Mouse (Mus musculus) gastrocnemius, postnatal 10 days (tissue): ENCODE results near the gene 4930430F08Rik. TPM values are rescaled to one million over a fixed set of nuclear protein-coding genes. Genes with fewer than 3 reads are reported as not detected.

ENCODE experiments used
- total RNA-seq, 2 experiments: library from RNA; stranded (reverse); gene quantifications; 2 replicates each; pipeline ENCODE4 v1.2.3; 2021

The 4930430F08Rik gene
- total RNA-seq, 2 experiments from 2014 or later = 7.9 to 8.4 TPM

Other genes starting within 250 kb of the 4930430F08Rik start
- not detected for gene Gm4302, start 249.6 kb downstream of the 4930430F08Rik start, total RNA-seq
- not detected for gene Gm4303, start 244.5 kb downstream of the 4930430F08Rik start, total RNA-seq
- gene Gm4305, start 239.3 kb downstream of the 4930430F08Rik start, total RNA-seq = not detected
- gene Gm4307, start 229.1 kb downstream of the 4930430F08Rik start, total RNA-seq = not detected
- not detected for gene Gm4312, start 207.9 kb downstream of the 4930430F08Rik start, total RNA-seq
- gene Tmtc3, start 103.1 kb downstream of the 4930430F08Rik start, total RNA-seq = 10 to 100 TPM in 1 of 2 experiments, 1 to 10 TPM in 1; 9.6 to 12.1 TPM
- gene Cep290, start 102.9 kb downstream of the 4930430F08Rik start, total RNA-seq = 1 to 10 TPM; 2.4 to 3.5 TPM
- not detected for gene 1700017N19Rik, start 61 bp upstream of the 4930430F08Rik start, total RNA-seq